Mouse (Mus musculus) gastrocnemius, postnatal 25 days (tissue): ENCODE data around the gene Ano10. TPM values are rescaled to one million over a fixed set of nuclear protein-coding genes. Genes with fewer than 3 reads are reported as not detected.

Source experiments
- microRNA-seq, 2 experiments: library from miRNA; unstranded; fragments of <30 nt; microRNA quantifications; one replicate each; pipeline ENCODE4 v1.2.0; 2021; ENCODE audit warnings: borderline replicate concordance in 2 of 2
- total RNA-seq, 2 experiments: library from RNA; stranded (reverse); gene quantifications; 1 replicate in 1 of 2; 2 replicates in 1 of 2; pipeline ENCODE4 v1.2.3; 2021

Gene Ano10
- total RNA-seq, 2 experiments from 2014 or later, result 36.6 to 43.5 TPM

Small RNA genes lying within 50 kb of the gene (microRNA-seq; reads per million reads assigned to microRNA genes)
- gene Mir8106, result 0 reads per million in 2 experiments

Other genes with a start within 250 kb of the Ano10 start
- 10 to 100 TPM; 43.2 to 63.0 TPM for gene Snrk, start 177.2 kb downstream of the Ano10 start, total RNA-seq
- 10 to 100 TPM; 31.7 to 43.5 TPM for gene Abhd5, start 57.2 kb upstream of the Ano10 start, total RNA-seq